Mouse (Mus musculus) heart, embryonic 13.5 days (tissue): ENCODE results near the gene Mrps18b. TPM values are rescaled to one million over a fixed set of nuclear protein-coding genes. Genes with fewer than 3 reads are reported as not detected.

Experiments
- ATAC-seq: fragments of 200-750 bp; cut with Nextera tagmentation; 2 replicates; pipeline ENCODE4 v1.8.0; 2017; ENCODE audit warnings: moderate TSS enrichment; ENCODE audit not compliant: insufficient number of reproducible peaks, low FRiP score, low TSS enrichment; ENCODE audit errors: extremely low read depth
- H3K27ac ChIP-seq: fragments of 300-500 bp; sonication (generic); replicated peaks from 2 replicates; pipeline ENCODE4 v1.5.1; 2015; ENCODE audit warnings: moderate library complexity, mild to moderate bottlenecking, inconsistent platforms
- H3K27me3 ChIP-seq: fragments of 300-500 bp; sonication (generic); replicated peaks from 2 replicates; pipeline ENCODE4 v1.6.1; 2015; ENCODE audit warnings: mild to moderate bottlenecking, inconsistent platforms
- H3K36me3 ChIP-seq: fragments of 300-500 bp; sonication (generic); 2 replicates; pipeline ENCODE4 v1.6.1; 2015; ENCODE audit warnings: mild to moderate bottlenecking, inconsistent platforms
- H3K4me1 ChIP-seq: fragments of 300-500 bp; sonication (generic); 2 replicates; pipeline ENCODE4 v1.6.1; 2015; ENCODE audit warnings: inconsistent platforms
- H3K4me2 ChIP-seq: fragments of 300-500 bp; sonication (generic); 2 replicates; pipeline ENCODE4 v1.6.1; 2015; ENCODE audit warnings: inconsistent platforms, mild to moderate bottlenecking, moderate library complexity
- H3K4me3 ChIP-seq: fragments of 300-500 bp; sonication (generic); 2 replicates; pipeline ENCODE4 v1.5.1; 2015; ENCODE audit warnings: moderate library complexity, mild to moderate bottlenecking, inconsistent platforms
- H3K9ac ChIP-seq: fragments of 300-500 bp; sonication (generic); 2 replicates; pipeline ENCODE4 v1.6.1; 2015; ENCODE audit warnings: inconsistent platforms, mild to moderate bottlenecking, moderate library complexity
- H3K9me3 ChIP-seq: fragments of 300-500 bp; sonication (generic); 2 replicates; pipeline ENCODE4 v1.6.1; 2016; ENCODE audit warnings: inconsistent platforms
- WGBS: fragments of 180-500 bp; shearing (Covaris S2); methylation state at CpG from one replicate; pipeline ENCODE4 v1.1.7; 2015; ENCODE audit warnings: mixed read lengths; 5-methylcytosine and 5-hydroxymethylcytosine counted together
- polyA plus RNA-seq: library from polyadenylated mRNA; unstranded; fragments of >200 nt; fragmentation: Nextera tagmentation; extraction: Ambion mirVana; gene quantifications from 2 replicates; pipeline ENCODE4 v1.2.1, GENCODE M21; 2015

Mrps18b gene
- polyA plus RNA-seq, 1 experiment from 2014 or later: 67.8 TPM

GRCm38 (mm10) chr17:35917463-35918251 lies 1.5 kb upstream of the Mrps18b start:
- Histone ChIP-seq H3K27ac (peak overlapping the region; percentile 96), H3K9me3 (no peaks in the 10 kb centered on the region), H3K27me3 (no peaks in the 10 kb centered on the region), H3K4me2 (peak overlapping the region; percentile 98), H3K4me1 (peaks cover 44% of the 10 kb centered on the region), H3K36me3 (peaks cover 42% of the 10 kb centered on the region), H3K9ac (peak overlapping the region; percentile 96), H3K4me3 (peak overlapping the region; percentile 86)
- WGBS: under 1% methylated on average over 13 of the region's 13 CpGs
- no peak for ATAC-seq

- Histone ChIP-seq H3K4me3 (peak overlapping the region; percentile 86), H3K4me1 (peaks cover 39% of the 10 kb centered on the region), H3K9me3 (no peaks in the 10 kb centered on the region), H3K36me3 (peaks cover 47% of the 10 kb centered on the region), H3K9ac (peak overlapping the region; percentile 96), H3K27me3 (no peaks in the 10 kb centered on the region), H3K27ac (peak overlapping the region; percentile 96), H3K4me2 (peak overlapping the region; percentile 98)
- ATAC-seq: no peak
- 0% methylated on average over 8 of the region's 8 CpGs for WGBS
These were observed 914 bp upstream of the Mrps18b start for GRCm38 (mm10) chr17:35917143-35917462.

- WGBS: 1% methylated on average over 28 of the region's 28 CpGs
- peak overlapping the region; percentile 89 for H3K9ac ChIP-seq
- H3K4me1 ChIP-seq: peaks cover 26% of the 10 kb centered on the region
- no peaks in the 10 kb centered on the region for H3K27me3 ChIP-seq
- H3K4me3 ChIP-seq: peak overlapping the region; percentile 86
- H3K36me3 ChIP-seq: peaks cover 60% of the 10 kb centered on the region
- ATAC-seq: no peak
- H3K4me2 ChIP-seq: peak overlapping the region; percentile 90
- peak overlapping the region; percentile 96 for H3K27ac ChIP-seq
- no peaks in the 10 kb centered on the region for H3K9me3 ChIP-seq
These were observed 472 bp downstream of the Mrps18b start for GRCm38 (mm10) chr17:35915538-35916296.

GRCm38 (mm10) chr17:35914975-35915374 lies 1.2 kb downstream of the Mrps18b start:
- Histone ChIP-seq H3K4me3 (peak overlapping the region; percentile 86), H3K9ac (peak overlapping the region; percentile 89), H3K36me3 (peaks cover 56% of the 10 kb centered on the region), H3K9me3 (no peaks in the 10 kb centered on the region), H3K4me1 (peaks cover 21% of the 10 kb centered on the region), H3K4me2 (peak overlapping the region; percentile 90), H3K27ac (no peak overlapping the region), H3K27me3 (no peaks in the 10 kb centered on the region)
- 68% methylated on average over 6 of the region's 6 CpGs for WGBS
- ATAC-seq: no peak

- H3K4me2 ChIP-seq: peak within 1 kb of the TSS; percentile 85
- no peaks in the 10 kb centered on the region for H3K27me3 ChIP-seq
- H3K4me1 ChIP-seq: peaks cover 23% of the 10 kb centered on the region
- H3K9me3 ChIP-seq: no peaks in the 10 kb centered on the region
- ATAC-seq: peak; percentile 82
- peaks cover 82% of the 10 kb centered on the region for H3K36me3 ChIP-seq
- 2% methylated on average over 25 of the region's 25 CpGs for WGBS
- peak within 1 kb of the TSS; percentile 64 for H3K27ac ChIP-seq
- H3K4me3 ChIP-seq: peak within 1 kb of the TSS; percentile 71
- H3K9ac ChIP-seq: peak within 1 kb of the TSS; percentile 84
These were observed 6.2 kb downstream of the Mrps18b start, which contains the start of gene Atat1 for GRCm38 (mm10) chr17:35909919-35910369. TSS of gene Atat1 (minus strand) at chr17:35910075.

- Histone ChIP-seq H3K9ac (peak overlapping the region; percentile 84), H3K9me3 (no peaks in the 10 kb centered on the region), H3K4me2 (peak overlapping the region; percentile 85), H3K27ac (peak overlapping the region; percentile 64), H3K27me3 (no peaks in the 10 kb centered on the region), H3K36me3 (peaks cover 83% of the 10 kb centered on the region), H3K4me1 (peaks cover 23% of the 10 kb centered on the region), H3K4me3 (peak overlapping the region; percentile 71)
- 20% methylated on average over 20 of the region's 20 CpGs for WGBS
- ATAC-seq: peak; percentile 20; the same call in 1 of the 2 replicates
These were observed 6.8 kb downstream of the Mrps18b start for GRCm38 (mm10) chr17:35909186-35909918.

- H3K36me3 ChIP-seq: peaks cover 83% of the 10 kb centered on the region
- no peak overlapping the region for H3K4me2 ChIP-seq
- H3K27ac ChIP-seq: no peak overlapping the region
- H3K9ac ChIP-seq: no peak overlapping the region
- no peak overlapping the region for H3K4me3 ChIP-seq
- WGBS: 88% methylated on average over 2 of the region's 2 CpGs
- H3K4me1 ChIP-seq: peaks cover 37% of the 10 kb centered on the region
- ATAC-seq: no peak
- H3K9me3 ChIP-seq: no peaks in the 10 kb centered on the region
- H3K27me3 ChIP-seq: no peaks in the 10 kb centered on the region
These were observed 8.6 kb downstream of the Mrps18b start for GRCm38 (mm10) chr17:35907609-35908008.

- no peak overlapping the region for H3K4me3 ChIP-seq
- H3K27me3 ChIP-seq: no peaks in the 10 kb centered on the region
- H3K4me1 ChIP-seq: peaks cover 37% of the 10 kb centered on the region
- no peaks in the 10 kb centered on the region for H3K9me3 ChIP-seq
- H3K36me3 ChIP-seq: peaks cover 79% of the 10 kb centered on the region
- H3K27ac ChIP-seq: no peak overlapping the region
- 92% methylated on average over 1 of the region's 1 CpGs for WGBS
- no peak for ATAC-seq
- H3K9ac ChIP-seq: no peak overlapping the region
- no peak overlapping the region for H3K4me2 ChIP-seq
These were observed 10.6 kb downstream of the Mrps18b start for GRCm38 (mm10) chr17:35905587-35905986.

- no peak overlapping the region for H3K4me3 ChIP-seq
- H3K4me2 ChIP-seq: no peak overlapping the region
- H3K9ac ChIP-seq: peak overlapping the region; percentile 33; the same call in 1 of the 2 replicates
- peak overlapping the region; percentile 59 for H3K27ac ChIP-seq
- WGBS: 74% methylated on average over 4 of the region's 4 CpGs
- H3K4me1 ChIP-seq: peaks cover 29% of the 10 kb centered on the region
- H3K9me3 ChIP-seq: no peaks in the 10 kb centered on the region
- no peaks in the 10 kb centered on the region for H3K27me3 ChIP-seq
- no peak for ATAC-seq
- H3K36me3 ChIP-seq: peaks cover 95% of the 10 kb centered on the region
These were observed 12.2 kb downstream of the Mrps18b start for GRCm38 (mm10) chr17:35903992-35904355.

- Histone ChIP-seq H3K27ac (peak overlapping the region; percentile 59), H3K4me3 (no peak overlapping the region), H3K9me3 (no peaks in the 10 kb centered on the region), H3K4me2 (no peak overlapping the region), H3K36me3 (peaks cover 92% of the 10 kb centered on the region), H3K9ac (peak overlapping the region; percentile 33; the same call in 1 of the 2 replicates), H3K27me3 (no peaks in the 10 kb centered on the region), H3K4me1 (peaks cover 24% of the 10 kb centered on the region)
- no peak; the same call in 1 of the 2 replicates for ATAC-seq
- whole genome bisulfite sequencing: 76% methylated on average over 9 of the region's 9 CpGs
These were observed 12.7 kb downstream of the Mrps18b start for GRCm38 (mm10) chr17:35903343-35903991.
